Mouse (Mus musculus) heart, embryonic 14.5 days (tissue): ENCODE results near the gene Tnni3k. TPM values are rescaled to one million over a fixed set of nuclear protein-coding genes. Genes with fewer than 3 reads are reported as not detected.

Experiments
- ATAC-seq: fragments of 200-750 bp; cut with Nextera tagmentation; 2 replicates; pipeline ENCODE4 v1.8.0; 2017; ENCODE audit warnings: low read depth, moderate TSS enrichment; ENCODE audit not compliant: insufficient number of reproducible peaks, insufficient read depth, low FRiP score
- H3K27ac ChIP-seq, 2 experiments: fragments of 200-500 bp in 1 of 2; fragments of 300-500 bp in 1 of 2; sonication (generic) in 1 of 2; replicated peaks in 1 of 2; 2 replicates each; pipeline ENCODE4 v1.5.1; 2012 to 2014; ENCODE audit warnings: low read depth in 2 of 2, low read length in 2 of 2, control low read depth in 1 of 2, mild to moderate bottlenecking in 1 of 2, mixed read lengths in 1 of 2; ENCODE audit not compliant: control insufficient read depth in 1 of 2, insufficient read depth in 1 of 2
- H3K27me3 ChIP-seq: fragments of 300-500 bp; sonication (generic); 2 replicates; pipeline ENCODE4 v1.6.1; 2014; ENCODE audit warnings: mild to moderate bottlenecking, low read length, control low read depth; ENCODE audit not compliant: control insufficient read depth, insufficient read depth
- H3K36me3 ChIP-seq: fragments of 300-500 bp; sonication (generic); 2 replicates; pipeline ENCODE4 v1.6.1; 2014; ENCODE audit warnings: mild to moderate bottlenecking, control low read depth, low read length, mixed read lengths; ENCODE audit not compliant: control insufficient read depth, insufficient read depth
- H3K4me1 ChIP-seq, 2 experiments: fragments of 200-500 bp in 1 of 2; fragments of 300-500 bp in 1 of 2; sonication (generic) in 1 of 2; 2 replicates each; pipeline ENCODE4 v1.6.1; 2012 to 2014; ENCODE audit warnings: low read length in 2 of 2, control low read depth in 1 of 2, mixed read lengths in 1 of 2; ENCODE audit not compliant: control insufficient read depth in 2 of 2, insufficient read depth in 2 of 2
- H3K4me2 ChIP-seq: fragments of 300-500 bp; sonication (generic); 2 replicates; pipeline ENCODE4 v1.6.1; 2014; ENCODE audit warnings: mild to moderate bottlenecking, low read length
- H3K4me3 ChIP-seq, 2 experiments: fragments of 200-500 bp in 1 of 2; fragments of 300-500 bp in 1 of 2; sonication (generic) in 1 of 2; 2 replicates each; pipeline ENCODE4 v1.5.1; 2012 to 2014; ENCODE audit warnings: low read length in 2 of 2, mild to moderate bottlenecking in 2 of 2, control low read depth in 1 of 2, low read depth in 1 of 2, moderate library complexity in 1 of 2; ENCODE audit not compliant: control insufficient read depth in 1 of 2, insufficient read depth in 1 of 2
- H3K9ac ChIP-seq: fragments of 300-500 bp; sonication (generic); 2 replicates; pipeline ENCODE4 v1.6.1; 2014; ENCODE audit warnings: mild to moderate bottlenecking, low read length
- H3K9me3 ChIP-seq: fragments of 300-500 bp; sonication (generic); 2 replicates; pipeline ENCODE4 v1.6.1; 2016; ENCODE audit warnings: low read length, control low read depth; ENCODE audit not compliant: control insufficient read depth
- WGBS: fragments of 180-500 bp; shearing (Covaris S2); extraction: QIAGEN DNeasy Blood & Tissue Kit; methylation state at CpG from one replicate; pipeline ENCODE4 v1.1.7; 2014; 5-methylcytosine and 5-hydroxymethylcytosine counted together
- polyA plus RNA-seq: library from polyadenylated mRNA; unstranded; fragments of >200 nt; fragmentation: Nextera tagmentation; extraction: Ambion mirVana; gene quantifications from 2 replicates; pipeline ENCODE4 v1.2.1, GENCODE M21; 2014

Gene Tnni3k
- polyA plus RNA-seq, 1 experiment from 2014 or later, result 65.6 TPM

DNA sequence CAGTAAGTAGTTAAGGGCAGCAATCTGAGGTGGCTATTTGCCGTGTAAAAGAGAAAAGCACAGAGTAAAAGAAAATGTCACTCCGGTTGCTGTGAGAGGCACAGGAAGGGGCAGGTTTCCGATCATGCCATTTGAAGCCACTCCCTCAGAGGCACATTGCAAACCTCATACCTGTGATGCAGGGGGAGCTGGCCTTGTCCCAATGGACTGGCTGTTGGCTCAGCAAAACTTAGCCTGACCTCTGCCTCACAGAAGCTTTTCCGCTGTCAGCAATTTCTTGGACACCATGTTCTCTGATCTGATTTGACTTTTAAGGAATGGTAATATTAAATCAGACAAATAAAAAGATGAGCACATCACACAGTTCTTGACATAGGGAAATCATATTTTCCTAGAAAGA lies 52.4 kb downstream of the Tnni3k start:
- Histone ChIP-seq H3K27me3 (no peaks in the 10 kb centered on the region), H3K4me2 (no peak overlapping the region), H3K27ac (no peak overlapping the region), H3K4me1 (no peaks in the 10 kb centered on the region), H3K4me3 (no peak overlapping the region), H3K36me3 (0 out of 2 replicates have a peak, but pooled peaks cover 6% of the 10 kb centered on the region), H3K9ac (no peak overlapping the region), H3K9me3 (no peaks in the 10 kb centered on the region)
- WGBS, result 80% methylated on average over 4 of the region's 4 CpGs
- no peak for ATAC-seq

DNA sequence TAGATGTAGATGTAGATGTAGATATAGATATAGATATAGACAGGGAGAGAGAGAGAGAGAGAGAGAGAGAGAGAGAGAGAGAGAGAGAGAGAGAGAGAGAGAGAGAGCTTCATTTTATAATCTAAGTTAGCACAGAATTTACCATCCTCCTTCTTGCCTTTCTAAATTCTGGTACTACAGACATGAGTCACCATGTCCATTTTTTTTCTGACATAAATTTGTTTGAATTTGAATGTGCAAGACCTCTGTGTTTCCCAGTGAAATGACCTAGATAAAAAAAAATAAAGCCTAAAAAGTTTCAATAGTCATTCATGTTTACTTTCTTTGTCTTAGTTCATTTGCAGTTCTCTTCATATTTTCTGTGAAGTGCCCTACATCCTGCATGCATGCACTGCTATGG lies 54.2 kb downstream of the Tnni3k start:
- H3K36me3 ChIP-seq, result 0 out of 2 replicates have a peak, but pooled peaks cover 6% of the 10 kb centered on the region
- ATAC-seq, result no peak
- H3K9ac ChIP-seq, result no peak overlapping the region
- no peak overlapping the region for H3K27ac ChIP-seq
- no peaks in the 10 kb centered on the region for H3K9me3 ChIP-seq
- no peak overlapping the region for H3K4me2 ChIP-seq
- no peak overlapping the region for H3K4me3 ChIP-seq
- no peaks in the 10 kb centered on the region for H3K27me3 ChIP-seq
- H3K4me1 ChIP-seq, result no peaks in the 10 kb centered on the region

DNA sequence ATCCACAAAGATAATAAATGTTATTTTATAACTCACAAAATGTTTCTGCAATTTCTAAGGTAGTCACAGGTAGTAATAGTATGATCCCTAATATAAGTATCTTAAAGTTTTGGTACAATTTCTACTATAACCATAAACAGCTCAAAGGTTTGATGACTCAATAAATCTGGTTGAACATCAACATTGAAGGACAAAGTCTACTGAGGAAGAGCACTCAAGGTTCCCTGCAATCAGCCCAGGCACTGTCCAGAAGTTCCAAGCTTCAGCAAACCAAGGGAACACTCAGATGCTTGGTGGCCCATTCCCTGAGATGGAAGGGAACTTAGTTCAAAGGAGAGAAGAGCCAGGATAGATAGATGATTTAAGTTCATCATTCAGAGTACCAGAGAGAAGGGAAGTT lies 62.5 kb downstream of the Tnni3k start:
- Histone ChIP-seq H3K9ac (no peak overlapping the region), H3K9me3 (no peaks in the 10 kb centered on the region), H3K27me3 (no peaks in the 10 kb centered on the region), H3K36me3 (peaks cover 15% of the 10 kb centered on the region), H3K4me1 (no peaks in the 10 kb centered on the region), H3K4me3 (no peak overlapping the region), H3K4me2 (no peak overlapping the region), H3K27ac (no peak overlapping the region)
- ATAC-seq, result no peak

DNA sequence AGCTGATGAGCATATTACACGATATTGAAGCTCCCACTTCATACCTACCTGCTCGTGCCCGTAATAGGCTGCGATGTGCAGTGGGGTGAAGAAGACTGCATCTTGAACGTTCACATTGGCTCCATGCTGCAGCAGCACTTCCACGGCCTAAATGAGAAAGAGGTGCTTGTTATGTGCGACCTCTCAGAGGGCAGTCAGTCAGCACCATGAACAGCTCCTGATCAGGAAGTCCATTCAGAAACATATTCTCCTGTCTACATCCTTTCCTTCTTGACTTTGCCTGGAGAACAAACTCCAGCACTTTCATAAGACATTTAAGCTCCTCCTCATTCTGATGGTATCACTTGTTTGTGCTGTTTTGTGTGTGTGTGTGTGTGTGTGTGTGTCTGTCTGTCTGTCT lies 76.1 kb downstream of the Tnni3k start:
- no peak for ATAC-seq
- 82% methylated on average over 7 of the region's 7 CpGs for WGBS
- Histone ChIP-seq H3K36me3 (peaks cover 23% of the 10 kb centered on the region), H3K4me1 (no peaks in the 10 kb centered on the region), H3K27me3 (no peaks in the 10 kb centered on the region), H3K4me2 (no peak overlapping the region), H3K4me3 (no peak overlapping the region), H3K9ac (no peak overlapping the region), H3K9me3 (no peaks in the 10 kb centered on the region), H3K27ac (no peak overlapping the region)

DNA sequence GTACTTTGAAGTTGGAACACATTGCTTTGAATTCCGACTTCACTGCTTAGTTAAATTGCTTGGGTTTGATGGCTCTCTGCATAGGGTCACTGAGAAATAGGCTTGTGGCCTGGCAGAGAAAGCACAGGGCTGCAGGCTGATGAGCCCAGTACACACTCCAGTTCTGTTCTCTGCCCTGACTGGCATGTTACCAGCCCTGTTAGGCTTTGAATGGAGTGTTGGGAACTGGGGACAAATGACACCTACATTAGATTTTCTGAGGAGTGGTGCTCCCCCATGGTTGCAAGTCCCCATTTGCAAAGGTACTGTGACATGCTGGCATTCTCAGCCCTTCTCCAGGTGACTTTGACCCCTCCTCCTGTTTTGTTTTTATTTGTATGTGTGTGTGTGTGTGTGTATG lies 83.6 kb downstream of the Tnni3k start:
- Histone ChIP-seq H3K9me3 (no peaks in the 10 kb centered on the region), H3K4me1 (no peaks in the 10 kb centered on the region), H3K27me3 (no peaks in the 10 kb centered on the region), H3K4me2 (no peak overlapping the region), H3K27ac (no peak overlapping the region), H3K4me3 (no peak overlapping the region), H3K9ac (no peak overlapping the region), H3K36me3 (peaks cover 31% of the 10 kb centered on the region)
- ATAC-seq, result no peak
- WGBS, result 68% methylated on average over 1 of the region's 1 CpGs

DNA sequence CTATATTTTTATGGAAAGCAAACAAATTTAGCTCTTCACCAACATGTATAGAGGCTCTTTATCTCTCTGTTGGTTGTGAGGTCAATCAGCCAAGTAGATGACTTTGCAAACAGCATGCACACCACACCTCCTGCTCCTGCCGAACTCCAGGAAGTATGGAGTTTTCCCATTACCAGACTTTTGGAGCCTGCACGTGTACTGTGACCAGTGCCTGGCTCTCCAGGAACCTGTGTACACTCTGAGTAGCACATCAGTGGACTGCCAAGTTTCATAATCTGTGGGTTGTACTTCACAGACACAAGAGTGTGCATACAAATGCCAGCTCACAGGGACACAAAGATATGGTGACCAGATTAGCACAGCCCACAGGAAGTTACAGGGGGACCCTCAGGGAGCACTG lies 84.2 kb downstream of the Tnni3k start:
- Histone ChIP-seq H3K27ac (no peak overlapping the region), H3K4me2 (no peak overlapping the region), H3K9ac (no peak overlapping the region), H3K4me3 (no peak overlapping the region), H3K27me3 (no peaks in the 10 kb centered on the region), H3K36me3 (peaks cover 32% of the 10 kb centered on the region), H3K9me3 (no peaks in the 10 kb centered on the region), H3K4me1 (no peaks in the 10 kb centered on the region)
- 61% methylated on average over 2 of the region's 2 CpGs for WGBS
- no peak for ATAC-seq

DNA sequence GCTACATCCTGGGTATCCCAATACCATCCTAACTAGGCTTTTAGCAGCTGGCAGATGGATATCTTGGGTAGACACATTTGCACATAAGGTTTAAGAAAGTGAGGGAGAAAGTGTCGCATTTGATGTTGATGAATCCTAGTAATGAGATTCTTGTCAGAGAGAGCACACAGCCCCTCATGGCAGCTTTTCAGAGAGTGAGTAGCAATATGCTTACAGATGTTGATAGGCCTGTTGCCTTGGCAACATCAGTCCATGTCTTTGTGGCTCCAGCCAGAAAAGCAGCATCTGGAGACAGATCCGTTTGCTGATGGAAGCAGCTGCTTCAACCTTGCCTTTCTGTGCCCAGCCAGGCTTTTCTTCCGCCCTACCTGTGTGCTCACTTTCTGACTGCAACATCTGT lies 93.9 kb downstream of the Tnni3k start:
- Histone ChIP-seq H3K9ac (no peak overlapping the region), H3K9me3 (no peaks in the 10 kb centered on the region), H3K27me3 (no peaks in the 10 kb centered on the region), H3K36me3 (peaks cover 80% of the 10 kb centered on the region), H3K4me3 (no peak overlapping the region), H3K4me2 (no peak overlapping the region), H3K27ac (no peak overlapping the region), H3K4me1 (no peaks in the 10 kb centered on the region)
- no peak for ATAC-seq
- WGBS, result 79% methylated on average over 3 of the region's 3 CpGs

DNA sequence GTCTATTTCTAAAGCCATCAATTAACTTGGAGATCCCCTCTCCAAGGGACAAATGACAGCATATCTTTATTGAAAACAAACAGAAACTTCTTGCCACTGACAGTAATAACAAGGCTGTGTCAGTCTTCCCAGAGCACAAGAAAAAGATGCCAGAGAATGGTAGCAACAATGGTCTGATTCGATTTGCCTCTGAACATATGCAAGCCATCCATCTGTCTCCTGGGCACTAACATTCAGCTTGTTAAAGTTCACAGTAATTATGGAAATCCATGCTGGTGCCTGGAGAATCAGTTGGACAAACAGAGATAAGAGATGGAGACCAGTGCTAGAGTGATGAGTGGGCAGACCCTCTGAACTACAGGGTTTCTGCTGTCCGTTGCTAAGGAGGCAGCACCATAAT lies 102.1 kb downstream of the Tnni3k start:
- no peak for ATAC-seq
- H3K4me3 ChIP-seq, result no peak overlapping the region
- no peaks in the 10 kb centered on the region for H3K9me3 ChIP-seq
- H3K36me3 ChIP-seq, result peaks cover 69% of the 10 kb centered on the region
- H3K27ac ChIP-seq, result no peak overlapping the region
- no peak overlapping the region for H3K4me2 ChIP-seq
- no peaks in the 10 kb centered on the region for H3K27me3 ChIP-seq
- 86% methylated on average over 2 of the region's 2 CpGs for WGBS
- H3K4me1 ChIP-seq, result no peaks in the 10 kb centered on the region
- H3K9ac ChIP-seq, result no peak overlapping the region
